Mouse (Mus musculus) spleen, postnatal 4 days (tissue): ENCODE data around the gene Mucl3.
A peak's percentile ranks its signal among the peaks of the same experiment; 100 is the strongest.

ENCODE experiments used
- DNase-seq, 2 experiments: peaks; one replicate each; pipeline ENCODE4 v3.0.0; 2022; ENCODE audit warnings: low spot score in 2 of 2

Mucl3 gene

DNA sequence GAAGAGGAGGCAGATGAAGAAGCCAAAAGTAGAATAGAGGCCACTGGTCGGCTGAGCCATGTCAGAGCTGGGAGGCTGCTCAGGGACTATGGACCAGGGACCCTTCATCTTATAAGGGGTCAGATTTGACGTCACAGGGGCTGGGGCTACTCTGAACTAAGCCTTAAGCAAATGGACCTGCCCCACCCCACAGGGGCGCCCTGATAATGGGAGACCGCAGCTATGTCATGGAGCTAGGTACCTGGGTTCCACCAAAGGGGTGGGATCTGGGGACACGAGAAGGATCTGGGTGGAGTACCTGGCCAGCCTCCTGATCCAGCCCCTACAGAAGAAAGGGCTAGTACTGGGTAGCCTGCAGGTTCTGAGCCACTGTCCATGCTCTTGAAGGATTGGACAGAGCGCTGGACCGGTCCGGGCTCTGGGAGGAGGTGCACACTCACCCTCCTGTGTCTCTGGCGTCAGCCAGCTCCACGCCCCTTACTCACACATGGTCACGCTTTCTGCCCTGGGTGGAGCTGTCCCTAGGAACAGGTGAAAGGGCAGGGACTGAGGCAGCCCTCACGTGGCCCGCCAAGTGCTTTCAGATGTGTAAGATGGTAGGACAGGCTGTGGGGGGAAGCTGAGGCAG is at the start of gene Mucl3:
TSS of gene Mucl3 (minus strand) at position 87 of the 628 bp plus-strand sequence.
- DNase-seq = no peak

DNA sequence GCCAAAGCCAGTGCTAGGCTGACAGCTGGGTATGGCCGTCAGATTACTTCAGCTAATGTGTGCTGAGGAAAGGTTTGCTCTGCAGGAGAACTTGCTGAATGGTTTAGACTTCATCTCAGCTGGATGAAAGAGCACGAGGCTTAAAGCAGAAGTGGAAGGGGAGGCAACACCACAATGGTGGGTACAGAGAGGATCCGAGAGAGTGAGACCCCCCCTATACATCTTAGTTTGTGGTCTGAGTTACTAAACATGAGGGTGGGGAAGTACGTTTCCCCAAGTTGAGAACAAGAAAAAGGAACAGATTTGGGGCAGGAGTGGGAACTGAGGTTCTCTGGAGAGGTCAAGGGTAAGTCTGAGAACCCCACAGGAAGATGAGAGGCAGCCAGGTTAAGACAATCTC is 48.9 kb upstream of the Mucl3 start:
- no peak for DNase-seq

DNA sequence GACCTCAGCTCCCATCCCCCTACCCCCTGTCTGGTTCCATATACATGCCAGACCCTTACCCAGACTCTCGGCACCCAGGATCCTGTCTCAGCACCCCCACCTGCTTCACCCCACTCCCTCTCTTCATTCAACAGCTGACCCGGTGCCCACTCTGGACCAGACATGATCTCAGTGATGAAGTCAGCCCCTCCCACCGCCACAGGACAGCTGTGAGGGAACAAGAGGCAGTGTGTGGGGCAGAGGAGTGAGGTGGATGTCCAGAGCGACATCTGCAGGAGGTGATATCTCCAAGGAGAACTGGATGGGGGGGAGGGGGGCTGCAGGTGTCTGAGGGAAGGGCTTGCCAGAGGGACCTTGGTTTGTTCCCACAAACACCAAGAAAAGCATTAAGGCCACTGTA is 48.3 kb upstream of the Mucl3 start:
- DNase-seq = no peak

DNA sequence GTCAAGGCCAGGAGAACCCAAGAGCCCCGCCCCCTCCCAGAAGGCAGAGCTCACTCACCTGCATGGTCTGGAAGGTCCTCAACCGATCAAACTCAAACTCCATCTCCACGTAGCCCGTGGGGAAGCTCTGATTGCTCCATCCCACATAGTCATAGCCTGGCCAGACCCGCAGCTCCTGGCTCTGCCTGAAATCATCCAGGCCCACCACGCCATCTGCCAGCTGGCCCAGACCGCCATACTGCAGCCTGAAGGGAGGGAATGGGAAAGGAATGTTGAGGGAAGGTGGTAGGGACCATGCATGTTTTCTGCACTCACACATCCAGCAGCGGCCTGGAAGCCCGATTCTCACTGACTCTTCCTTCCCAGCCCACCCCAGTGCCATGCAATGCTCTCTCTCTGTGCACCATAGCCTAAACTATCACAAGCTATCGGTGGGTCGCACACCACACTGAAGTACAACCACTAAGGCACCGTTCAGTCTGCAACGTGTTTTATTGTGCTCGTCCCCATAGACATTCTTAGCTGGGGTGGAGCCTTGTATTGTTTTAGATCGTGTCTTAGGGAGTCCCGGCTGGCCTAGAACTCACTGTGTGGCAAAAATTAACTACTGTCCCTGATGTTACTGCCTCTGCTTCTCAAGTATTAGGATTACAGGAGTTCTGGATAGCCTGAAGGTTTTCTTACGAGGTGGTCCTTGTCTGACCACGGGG is 46.6 kb upstream of the Mucl3 start:
- no peak for DNase-seq

DNA sequence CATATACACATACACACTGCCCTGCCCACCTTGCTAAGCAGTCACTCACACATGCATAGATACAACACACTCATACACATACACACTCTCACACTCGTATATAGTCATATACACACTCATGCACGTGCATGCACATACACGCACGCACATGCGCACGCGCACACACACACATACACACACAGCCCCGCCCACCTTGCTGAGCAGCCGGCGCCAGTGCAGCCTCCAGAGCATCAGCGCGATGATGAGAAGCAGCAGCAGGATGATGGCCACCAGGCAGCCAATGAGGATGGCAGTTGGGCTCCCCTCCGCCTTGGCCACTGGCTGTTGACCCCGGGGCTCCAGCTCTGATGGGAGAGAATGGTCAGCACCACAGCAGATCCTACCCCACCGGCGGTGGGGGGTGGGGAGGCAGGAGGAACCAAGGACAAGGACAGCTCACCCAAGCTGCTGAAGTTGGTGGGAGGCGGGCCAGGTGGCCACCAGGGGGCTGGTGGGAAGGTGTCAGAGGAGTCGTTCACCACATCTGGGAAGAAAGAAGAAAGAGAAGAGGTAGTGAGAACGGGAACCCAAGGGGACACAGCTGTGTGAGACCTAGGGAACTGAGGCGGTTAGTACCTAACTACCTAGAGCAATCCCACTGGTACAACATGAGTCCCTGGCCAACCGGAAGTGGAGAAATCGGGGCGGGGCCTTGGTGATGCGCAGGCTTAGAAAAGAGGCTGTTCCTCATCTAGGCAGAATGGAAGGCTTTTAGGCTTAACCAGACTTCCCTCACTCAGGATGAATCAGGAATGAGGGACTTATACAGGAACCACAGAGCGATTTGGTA is 45.1 kb upstream of the Mucl3 start:
- no peak for DNase-seq

DNA sequence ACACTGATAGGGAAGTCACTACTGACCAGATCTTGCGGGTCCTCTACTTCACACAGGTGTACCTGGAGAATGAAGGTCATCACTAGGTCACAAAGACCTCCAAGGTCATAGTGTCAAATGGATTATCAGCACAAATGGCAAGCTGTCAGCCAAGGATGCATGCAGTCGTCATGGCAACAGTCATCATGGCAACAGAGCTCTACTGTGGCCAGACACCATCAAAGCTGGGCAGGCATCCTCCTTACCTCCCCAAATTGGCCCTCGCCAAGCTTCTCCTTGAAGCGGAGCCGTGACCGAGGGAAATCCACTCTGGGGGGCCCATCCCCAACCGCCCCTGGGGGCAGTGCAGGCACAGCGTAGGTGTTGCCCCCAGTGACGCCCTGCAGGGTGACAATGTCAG is 41.6 kb upstream of the Mucl3 start:
- no peak for DNase-seq

DNA sequence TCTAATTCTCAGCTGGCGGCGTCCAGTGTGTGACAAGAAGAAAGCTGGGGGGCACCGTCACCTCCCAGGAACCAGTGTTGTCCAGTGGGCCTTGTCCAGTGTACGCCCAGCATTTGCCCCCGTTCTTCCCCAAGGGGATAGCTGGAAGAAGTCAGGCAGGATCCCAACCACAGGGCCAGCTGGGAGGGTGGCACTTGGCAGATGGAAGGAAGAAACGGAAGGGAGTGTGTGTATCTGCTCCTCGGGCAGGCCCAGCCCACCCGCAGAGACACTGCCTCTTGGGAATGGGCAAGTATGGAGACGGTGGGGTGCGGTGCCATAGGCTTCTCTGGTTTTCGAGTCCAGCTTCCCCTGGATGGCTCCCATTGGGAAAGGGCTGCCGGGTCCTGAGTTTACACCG is 38.5 kb upstream of the Mucl3 start:
- DNase-seq = no peak

DNA sequence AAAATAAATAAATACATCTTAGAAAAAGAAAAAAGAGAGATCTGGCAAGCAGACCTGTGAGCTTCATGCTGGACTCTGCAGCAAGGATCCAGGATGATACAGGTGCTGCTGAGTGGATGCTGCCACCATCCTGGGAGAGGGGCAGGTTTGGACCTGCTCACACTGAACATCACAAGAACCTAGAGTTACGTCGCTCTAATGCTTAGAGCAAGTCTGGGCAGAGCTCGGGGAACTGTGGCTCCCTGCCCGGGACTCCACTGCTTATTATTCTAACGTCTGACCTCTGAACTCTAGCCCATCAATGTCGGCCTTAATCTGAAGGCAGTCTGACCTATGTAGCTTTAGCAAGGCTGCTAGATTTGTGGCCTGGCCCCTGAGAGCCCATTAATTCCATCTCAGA is 37.1 kb upstream of the Mucl3 start:
- DNase-seq = no peak

DNA sequence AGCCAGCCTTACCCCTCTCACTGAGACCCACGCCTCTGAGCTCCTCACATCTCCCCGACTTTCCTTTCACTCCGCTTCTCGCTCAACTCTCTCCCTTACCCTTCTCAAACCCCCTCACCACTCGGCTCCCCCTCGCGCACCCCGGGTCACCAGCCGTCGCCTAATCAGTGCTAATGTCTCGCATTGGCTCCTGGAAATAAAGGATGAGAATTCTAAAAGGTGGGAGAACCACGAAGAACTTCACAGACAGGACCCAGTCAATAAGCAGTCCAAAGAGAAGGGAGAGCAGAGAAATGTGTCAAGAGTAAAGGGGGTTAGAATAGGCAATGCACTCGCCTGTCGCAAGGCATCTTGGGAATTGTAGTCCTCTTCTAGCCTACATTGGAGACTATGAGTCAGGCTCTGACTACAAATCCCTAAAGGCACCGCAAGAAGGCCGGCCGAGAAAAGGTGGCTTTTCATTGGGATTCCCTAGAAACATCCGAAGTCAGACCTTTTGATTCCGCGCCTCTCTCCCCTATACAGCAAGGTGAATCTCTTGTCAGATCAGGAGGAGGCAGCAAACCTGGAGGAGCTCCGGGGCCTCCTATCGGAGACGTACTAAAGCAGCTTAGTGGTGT is 30.0 kb upstream of the Mucl3 start, which contains the start of gene Gtf2h4:
TSS of gene Gtf2h4 (minus strand) at position 324 of the 620 bp plus-strand sequence.
- DNase-seq = peak; percentile 83 to 86

DNA sequence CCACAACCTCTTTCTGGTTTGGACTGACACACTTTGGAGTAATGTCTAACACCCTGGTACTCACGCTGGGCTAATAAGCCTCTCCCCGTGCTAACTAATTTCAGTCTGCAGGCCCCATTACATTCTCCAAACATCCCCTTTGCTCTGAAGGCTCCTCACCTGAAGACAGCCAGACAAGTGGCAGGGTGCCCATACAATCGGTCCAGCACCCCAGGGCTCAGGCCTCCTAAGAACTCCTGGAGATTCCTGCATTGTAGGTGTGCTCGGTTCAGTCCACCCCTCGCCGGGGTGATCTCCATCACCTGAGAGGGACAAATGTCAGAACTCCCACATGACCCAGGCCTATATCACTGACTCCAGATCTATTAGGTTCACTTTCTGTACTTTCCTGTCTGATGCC is 29.0 kb upstream of the Mucl3 start:
- no peak for DNase-seq

DNA sequence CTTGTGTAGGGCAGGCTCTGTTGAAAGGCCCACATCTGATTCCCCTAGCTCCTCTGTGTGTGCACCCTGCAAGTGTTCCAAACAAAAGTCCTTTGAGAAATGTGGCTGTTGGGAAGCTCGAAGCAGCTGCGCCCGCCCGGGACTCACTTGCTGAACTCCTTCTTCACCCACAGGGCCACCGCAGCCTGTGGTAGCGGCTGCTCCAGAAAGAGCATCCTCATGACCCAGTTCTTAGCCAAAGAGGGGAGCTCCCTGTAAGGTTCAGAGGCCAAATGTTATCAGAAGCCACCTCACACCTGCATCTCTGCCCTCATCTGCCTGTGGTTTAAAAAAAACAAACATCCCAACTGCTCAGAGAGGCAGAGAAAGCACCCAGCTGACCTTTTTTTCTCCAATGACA is 28.4 kb upstream of the Mucl3 start:
- no peak for DNase-seq

DNA sequence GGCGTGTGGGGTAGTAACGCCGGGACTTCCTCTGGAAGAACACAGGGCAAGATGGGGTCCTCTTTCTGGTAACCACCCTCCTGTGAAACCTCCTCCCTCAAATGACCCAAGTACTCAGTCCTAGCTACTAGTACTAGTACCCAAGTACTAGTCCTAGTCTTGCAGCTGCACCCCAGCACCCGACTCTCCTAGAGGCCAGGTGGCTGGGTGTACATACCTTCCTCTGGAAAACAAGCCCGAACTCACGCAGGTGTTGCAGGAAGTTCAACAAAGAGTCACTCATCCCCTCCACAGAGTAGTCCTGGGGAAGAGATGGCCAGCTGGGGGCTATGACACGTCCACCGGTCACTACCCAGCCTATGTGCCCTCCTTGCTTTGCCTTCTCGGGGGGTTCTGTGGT is 26.2 kb upstream of the Mucl3 start:
- DNase-seq = no peak

DNA sequence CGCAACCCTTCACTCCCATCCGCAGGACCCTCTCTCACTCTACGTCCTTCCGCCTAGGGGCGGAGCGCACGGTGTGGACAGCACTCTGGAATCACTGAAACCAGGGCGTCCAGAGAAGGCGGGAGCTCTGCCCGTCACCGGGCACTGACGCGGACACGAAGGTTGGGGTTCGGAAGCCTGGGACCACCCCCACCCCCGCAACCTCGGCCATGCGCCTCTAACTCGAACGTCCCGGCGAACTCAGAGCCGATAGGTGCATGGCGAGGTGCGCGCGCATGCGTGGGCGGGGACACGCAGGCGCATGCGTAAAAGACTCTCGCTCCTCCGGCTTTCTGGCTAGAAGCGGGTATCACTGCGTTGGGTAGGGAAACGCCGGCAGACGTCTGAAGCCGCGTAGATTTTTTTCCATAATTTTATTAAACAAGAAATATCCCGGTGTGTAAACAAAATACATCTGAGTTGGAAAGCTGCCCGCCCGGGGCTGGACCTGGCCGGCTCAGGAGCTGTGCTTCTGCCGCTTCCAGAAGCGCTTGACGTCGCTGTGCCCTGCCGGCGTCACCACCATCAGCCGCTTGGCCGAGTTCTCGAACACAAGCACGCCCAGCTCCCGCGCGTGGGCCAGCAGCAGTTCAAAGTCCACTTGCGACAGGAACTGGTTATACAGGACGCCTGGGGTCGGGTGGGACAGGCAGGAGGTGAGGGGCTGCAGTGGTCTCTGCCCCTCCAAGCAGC is 24.0 kb upstream of the Mucl3 start, which contains the start of gene Vars2:
TSS of gene Vars2 (minus strand) at position 259 of the 732 bp plus-strand sequence.
- peak; percentile 97 to 100 for DNase-seq

DNA sequence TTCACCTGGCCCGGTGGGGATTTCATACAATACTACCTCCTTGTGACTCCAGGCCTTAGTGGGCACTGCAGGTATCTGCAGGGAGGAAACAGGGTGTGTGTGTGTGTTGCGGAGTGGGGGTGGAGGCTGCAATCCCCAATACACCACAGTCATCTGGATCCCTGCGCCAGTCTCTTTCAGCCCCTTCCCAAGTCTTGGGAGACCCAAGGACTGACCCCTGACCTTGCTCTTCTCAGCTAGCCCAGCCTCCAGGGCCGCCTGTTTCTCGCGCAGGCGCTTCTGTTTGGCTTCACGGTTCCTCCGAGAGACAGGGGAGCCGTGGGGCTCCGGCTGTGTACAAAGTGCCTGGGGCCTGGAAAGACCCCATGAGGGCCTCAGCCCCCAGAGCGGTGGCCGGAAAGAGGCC is 23.4 kb upstream of the Mucl3 start:
- DNase-seq = peak in 1 of 2 experiments; percentile 30

DNA sequence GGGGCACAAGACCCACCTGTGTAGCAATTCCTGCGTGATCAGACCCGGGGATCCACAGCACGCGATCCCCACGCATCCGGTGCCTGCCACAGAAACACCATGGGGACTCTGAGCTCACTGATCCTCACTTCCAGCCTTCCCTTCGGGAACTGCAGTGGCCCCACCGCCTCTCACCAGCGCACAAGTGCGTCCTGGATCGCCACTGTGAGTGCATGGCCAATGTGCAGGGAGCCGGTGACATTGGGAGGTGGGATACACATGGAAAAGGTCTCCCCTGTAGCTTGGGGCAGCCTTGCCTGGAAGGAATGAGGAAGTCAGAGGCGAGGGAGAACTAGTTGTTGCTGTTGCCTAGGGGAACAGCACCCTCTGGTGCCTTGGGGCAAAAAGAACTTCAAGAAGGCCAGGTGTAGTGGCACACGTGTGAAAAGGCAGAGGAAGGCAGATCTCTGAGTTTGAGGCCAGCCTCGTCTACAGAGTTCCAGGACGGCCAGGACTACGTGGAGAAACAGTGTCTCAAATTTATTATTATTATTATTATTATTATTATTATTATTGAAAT is 22.5 kb upstream of the Mucl3 start:
- no peak for DNase-seq

DNA sequence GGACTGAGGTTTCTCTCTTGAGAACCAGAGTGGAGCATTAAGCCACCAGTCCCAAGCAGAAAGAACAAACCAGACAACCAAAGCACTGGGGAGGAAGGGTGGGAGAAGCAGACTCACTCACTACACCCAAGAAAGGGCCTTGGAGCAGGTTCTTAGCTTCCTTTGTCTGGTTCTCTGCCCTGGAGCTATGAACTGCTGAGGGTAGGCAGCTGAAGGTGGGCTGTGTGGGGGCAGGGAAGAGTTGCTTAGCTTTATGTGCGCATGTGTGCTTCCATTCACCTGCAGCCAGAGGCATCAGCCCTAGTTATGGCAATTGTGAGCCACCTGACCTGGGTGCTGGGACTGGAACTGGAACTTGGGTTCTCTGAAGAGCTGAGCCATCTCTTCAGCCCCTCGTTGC is 9.6 kb upstream of the Mucl3 start:
- no peak for DNase-seq

DNA sequence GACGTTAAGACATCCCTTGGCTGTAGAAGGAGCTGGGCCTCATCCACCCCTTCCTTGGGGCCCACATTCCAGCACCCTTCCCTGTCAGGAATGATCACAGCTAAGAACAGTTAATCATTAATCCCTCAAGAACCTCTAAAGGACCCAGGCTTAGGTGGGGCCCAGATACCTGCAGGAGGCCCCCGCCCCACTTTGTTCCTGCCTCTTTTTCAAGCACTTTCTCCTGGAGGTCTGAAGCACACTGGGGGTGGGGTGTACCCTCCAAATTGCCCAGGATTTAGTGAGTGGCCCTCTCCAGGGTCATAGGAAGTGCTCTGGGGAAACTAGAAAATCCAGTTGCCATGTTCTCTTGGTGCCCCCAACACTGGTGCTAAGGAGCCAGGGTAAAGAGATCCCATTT is 5.9 kb upstream of the Mucl3 start:
- DNase-seq = no peak

DNA sequence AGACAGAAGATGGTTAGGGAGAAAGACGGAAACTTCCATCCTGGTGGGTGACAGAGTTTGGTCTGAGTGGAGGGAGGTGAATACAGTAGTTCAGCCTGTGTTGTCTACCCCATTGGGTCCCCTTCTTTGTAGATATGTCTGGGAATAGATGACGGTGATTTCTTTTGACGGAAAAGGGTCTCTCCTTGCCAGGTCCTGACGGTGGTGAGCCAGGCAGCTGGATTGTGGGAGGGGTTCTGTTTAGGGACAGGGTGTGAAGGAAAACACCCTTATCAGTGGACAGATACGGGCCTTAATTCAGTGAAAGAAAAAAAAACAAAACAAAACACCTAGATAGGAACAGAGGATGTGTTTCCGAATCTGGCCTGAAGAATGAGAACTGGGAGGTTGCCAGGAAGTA is 4.1 kb downstream of the Mucl3 start:
- DNase-seq = no peak

DNA sequence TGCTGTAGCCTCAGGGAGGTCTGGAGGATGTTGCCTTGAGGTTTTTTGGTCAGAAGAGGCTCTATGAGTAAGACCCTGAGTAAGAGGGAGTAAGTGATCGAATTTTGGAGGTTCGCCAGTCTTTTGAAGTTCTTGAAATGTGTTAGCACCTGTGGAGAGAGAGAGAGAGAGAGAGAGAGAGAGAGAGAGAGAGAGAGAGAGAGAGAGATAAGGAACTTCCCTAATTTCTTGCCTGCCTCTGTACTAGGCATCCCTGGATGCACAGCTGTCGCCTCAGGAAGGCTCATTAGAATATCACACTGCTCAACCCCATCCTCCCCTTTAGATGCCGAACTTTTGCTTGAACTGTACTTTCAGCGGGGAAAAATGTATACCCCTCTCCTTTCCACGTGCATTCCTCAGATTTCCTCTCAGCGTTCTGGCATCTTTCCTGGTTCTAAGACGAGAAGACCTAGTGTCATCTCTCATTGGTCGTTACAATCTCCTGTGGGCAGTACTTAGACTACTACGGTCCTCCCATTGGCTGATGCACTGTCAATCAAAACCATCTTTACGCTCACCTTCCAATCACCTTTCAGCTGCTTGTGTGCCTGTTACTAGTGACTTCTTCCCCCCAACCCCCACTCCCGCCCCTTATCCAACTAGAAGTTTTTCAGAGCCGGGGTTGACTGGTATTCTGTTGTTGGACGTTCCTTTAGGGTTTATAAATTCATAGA is 4.9 kb downstream of the Mucl3 start:
- no peak for DNase-seq

DNA sequence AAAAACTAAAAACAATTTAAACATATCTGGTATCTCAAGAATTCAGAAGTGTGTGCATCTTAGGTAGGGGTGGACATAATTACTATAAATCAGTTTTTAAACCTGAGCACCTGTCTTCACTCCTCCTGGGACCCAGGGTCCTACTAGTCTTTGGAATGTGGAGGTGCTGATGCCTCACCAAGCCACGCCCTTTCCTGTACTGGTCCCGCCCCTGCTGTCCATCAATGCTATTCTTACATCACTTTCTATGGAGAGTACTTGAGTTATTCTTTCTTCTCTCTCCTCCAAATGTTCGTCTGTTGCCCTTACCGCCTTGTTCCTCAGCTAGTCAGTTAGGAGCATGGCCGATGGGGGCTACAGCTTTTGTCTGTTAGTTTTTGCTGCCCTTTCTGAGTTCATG is 7.1 kb downstream of the Mucl3 start:
- DNase-seq = no peak

DNA sequence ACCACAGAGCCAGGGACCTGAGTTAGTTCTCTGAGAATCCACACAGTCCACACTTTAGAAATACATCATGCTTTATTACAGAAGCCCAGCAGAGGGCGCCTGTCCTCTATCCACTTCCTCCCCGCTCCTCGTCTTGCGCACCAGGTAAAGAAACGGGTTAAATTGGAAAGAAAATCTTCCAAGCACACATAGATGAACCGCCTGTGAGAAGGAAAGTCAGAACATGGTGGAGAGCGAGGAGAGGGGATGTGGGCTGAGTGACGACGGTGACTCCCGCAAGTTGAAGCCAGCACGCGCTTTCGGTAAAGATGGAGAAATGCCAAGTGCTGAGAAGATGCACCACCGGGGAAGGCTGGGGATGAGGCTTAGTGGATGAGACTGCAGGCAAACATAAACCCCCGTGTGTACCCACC is 7.8 kb downstream of the Mucl3 start:
- DNase-seq = peak; percentile 43 to 75
